Comparison of ENCODE assay signal across 11 mouse cellular contexts in genomic region chr14:105292139-105292538, GRCm38 (mm10).
"Had no signal": no experiment of that assay in that cellular context is flagged by ENCODE, and none has a peak within 500 bp of the region (broad histone marks: within the 10 kb centered on the region; RNA-seq: fewer than 3 reads in every experiment).

No protein-coding gene starts in this region.

- DNase-seq: liver, embryonic 13.5 days; liver, postnatal 0 days; lung, adult 2 months; lung, postnatal 14 days; lung, postnatal 36 days; retina, postnatal 1 day; right cerebral cortex, postnatal 4 days; spleen, adult 18-20 months; thymus, adult 2 months; thymus, postnatal 25 days; thymus, postnatal 4 days had no signal
